Mouse (Mus musculus): Measurements from ENCODE around the gene Snrpb. TPM values are rescaled to one million over a fixed set of nuclear protein-coding genes. Genes with fewer than 3 reads are reported as not detected.

Gene Snrpb
- polyA plus RNA-seq, 1 experiment from 2014 or later = 286 TPM

DNA sequence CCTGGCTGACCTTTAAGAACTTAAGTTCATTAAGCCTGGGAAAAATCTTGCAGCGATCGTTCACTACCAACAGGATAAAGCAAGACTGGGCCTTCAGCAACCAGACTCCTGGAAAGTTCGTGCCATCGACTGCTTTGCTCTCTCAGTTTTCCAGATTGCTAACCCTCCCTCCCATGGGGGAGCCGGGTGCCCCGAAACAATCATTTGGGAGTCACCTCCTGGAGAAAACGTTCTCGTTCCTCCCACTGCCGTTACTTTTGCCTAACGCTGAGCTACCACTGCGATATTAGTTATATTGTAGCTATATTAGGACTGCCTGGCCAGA, 860 bp downstream of the Snrpb start:
- under 1% methylated on average over 11 of the region's 11 CpGs for WGBS
- ATAC-seq = no peak

DNA sequence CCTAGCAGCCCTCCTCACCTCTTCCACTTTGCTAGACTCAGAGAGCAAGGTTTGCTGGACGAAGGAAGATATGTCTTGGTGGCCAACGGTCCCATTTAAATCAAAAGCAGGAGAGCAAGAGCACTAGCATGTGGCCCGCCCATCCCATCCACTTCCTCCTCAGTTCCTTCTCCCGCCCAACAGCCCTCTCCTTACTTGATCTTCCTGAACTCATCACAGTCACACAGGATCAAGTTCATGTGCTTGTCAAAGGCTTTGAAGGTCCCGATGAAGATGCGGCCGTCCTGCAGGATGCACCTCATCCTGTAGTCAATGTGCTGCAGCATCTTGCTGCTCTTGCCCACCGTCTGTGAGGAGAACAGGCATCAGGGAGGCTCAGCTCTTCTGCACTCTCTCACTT, 2.4 kb downstream of the Snrpb start:
- no peak overlapping the region for H3K9ac ChIP-seq (ENCODE audit: low read depth, low read length)
- H3K9me3 ChIP-seq (replicated peaks; ENCODE audit: control insufficient read depth, low read length, poor library complexity, severe bottlenecking) = no peaks in the 10 kb centered on the region
- H3K27me3 ChIP-seq (ENCODE audit: control insufficient read depth, insufficient read depth, low read depth, low read length) = no peaks in the 10 kb centered on the region
- H3K4me3 ChIP-seq (ENCODE audit: low read depth, low read length) = no peak overlapping the region
- WGBS = 74% methylated on average over 8 of the region's 8 CpGs
- peaks cover 21% of the 10 kb centered on the region for H3K4me1 ChIP-seq (ENCODE audit: control insufficient read depth, insufficient read depth, low read length)
- no peak overlapping the region for H3K27ac ChIP-seq (ENCODE audit: low read length)
- peak overlapping the region; percentile 0; the same call in 1 of the 2 replicates for H3K4me2 ChIP-seq (ENCODE audit: low read length)
- ATAC-seq = no peak
- peaks cover 35% of the 10 kb centered on the region for H3K36me3 ChIP-seq (ENCODE audit: control insufficient read depth, insufficient read depth, low read length)

More for the DNA sequence above, 860 bp downstream of the Snrpb start:
- Histone ChIP-seq H3K36me3 (ENCODE audit: control insufficient read depth, insufficient read depth, low read length) (peaks cover 23% of the 10 kb centered on the region), H3K4me3 (ENCODE audit: low read depth, low read length) (peak overlapping the region; percentile 100), H3K9ac (ENCODE audit: low read depth, low read length) (peak overlapping the region; percentile 99), H3K27ac (ENCODE audit: low read length) (peak overlapping the region; percentile 95), H3K27me3 (ENCODE audit: control insufficient read depth, insufficient read depth, low read depth, low read length) (no peaks in the 10 kb centered on the region), H3K9me3 (replicated peaks; ENCODE audit: control insufficient read depth, low read length, poor library complexity, severe bottlenecking) (no peaks in the 10 kb centered on the region), H3K4me1 (ENCODE audit: control insufficient read depth, insufficient read depth, low read length) (peaks cover 21% of the 10 kb centered on the region), H3K4me2 (ENCODE audit: low read length) (peak overlapping the region; percentile 79)

DNA sequence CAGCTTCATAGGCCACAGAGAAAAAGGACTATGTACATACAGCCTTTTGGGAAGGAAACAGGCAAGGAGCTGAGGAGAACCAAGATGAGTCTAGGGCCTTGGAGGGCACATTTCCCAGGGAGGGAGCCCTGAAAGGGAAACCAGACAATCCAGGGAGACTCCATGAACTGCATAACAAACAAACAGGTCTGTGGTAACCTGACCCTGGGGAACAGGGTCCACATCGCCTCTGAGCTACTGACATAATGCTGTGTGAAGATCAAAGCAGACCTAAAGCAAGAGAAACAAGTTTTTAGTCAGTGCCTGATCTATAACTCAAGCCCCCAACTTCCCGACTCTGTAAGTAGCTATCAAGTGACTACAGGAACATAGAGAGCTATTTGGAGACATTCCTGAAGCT, 7.5 kb downstream of the Snrpb start:
- Histone ChIP-seq H3K9ac (ENCODE audit: low read depth, low read length) (no peak overlapping the region), H3K27me3 (ENCODE audit: control insufficient read depth, insufficient read depth, low read depth, low read length) (no peaks in the 10 kb centered on the region), H3K9me3 (replicated peaks; ENCODE audit: control insufficient read depth, low read length, poor library complexity, severe bottlenecking) (no peaks in the 10 kb centered on the region), H3K4me3 (ENCODE audit: low read depth, low read length) (no peak overlapping the region), H3K4me2 (ENCODE audit: low read length) (no peak overlapping the region), H3K4me1 (ENCODE audit: control insufficient read depth, insufficient read depth, low read length) (peaks cover 3% of the 10 kb centered on the region), H3K36me3 (ENCODE audit: control insufficient read depth, insufficient read depth, low read length) (peaks cover 44% of the 10 kb centered on the region), H3K27ac (ENCODE audit: low read length) (no peak overlapping the region)
- WGBS = 87% methylated on average over 2 of the region's 2 CpGs
- ATAC-seq = no peak

DNA sequence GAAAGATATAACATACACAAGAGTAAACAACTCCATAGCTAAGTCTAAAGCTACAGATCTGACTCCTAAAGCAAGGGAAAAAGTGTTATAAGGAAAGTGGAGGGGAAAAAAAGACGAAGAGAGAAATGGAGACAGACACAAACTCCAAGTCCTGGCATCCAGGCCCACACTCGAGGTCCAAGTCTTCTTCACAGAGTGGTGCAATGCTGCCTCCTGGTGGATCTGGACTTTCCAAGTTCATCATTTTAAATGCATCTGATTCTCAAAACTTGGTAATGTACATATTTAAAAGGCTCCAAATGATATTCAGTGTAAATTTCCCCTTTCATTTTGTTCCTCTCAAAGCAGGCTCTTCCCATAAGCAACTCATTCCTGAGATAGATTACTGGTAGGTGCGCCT, 11.3 kb downstream of the Snrpb start:
- no peak for ATAC-seq
- Histone ChIP-seq H3K4me1 (ENCODE audit: control insufficient read depth, insufficient read depth, low read length) (no peaks in the 10 kb centered on the region), H3K4me3 (ENCODE audit: low read depth, low read length) (no peak overlapping the region), H3K9me3 (replicated peaks; ENCODE audit: control insufficient read depth, low read length, poor library complexity, severe bottlenecking) (no peaks in the 10 kb centered on the region), H3K4me2 (ENCODE audit: low read length) (no peak overlapping the region), H3K27ac (ENCODE audit: low read length) (no peak overlapping the region), H3K9ac (ENCODE audit: low read depth, low read length) (no peak overlapping the region), H3K36me3 (ENCODE audit: control insufficient read depth, insufficient read depth, low read length) (peaks cover 19% of the 10 kb centered on the region), H3K27me3 (ENCODE audit: control insufficient read depth, insufficient read depth, low read depth, low read length) (no peaks in the 10 kb centered on the region)
- WGBS = 54% methylated on average over 3 of the region's 3 CpGs

DNA sequence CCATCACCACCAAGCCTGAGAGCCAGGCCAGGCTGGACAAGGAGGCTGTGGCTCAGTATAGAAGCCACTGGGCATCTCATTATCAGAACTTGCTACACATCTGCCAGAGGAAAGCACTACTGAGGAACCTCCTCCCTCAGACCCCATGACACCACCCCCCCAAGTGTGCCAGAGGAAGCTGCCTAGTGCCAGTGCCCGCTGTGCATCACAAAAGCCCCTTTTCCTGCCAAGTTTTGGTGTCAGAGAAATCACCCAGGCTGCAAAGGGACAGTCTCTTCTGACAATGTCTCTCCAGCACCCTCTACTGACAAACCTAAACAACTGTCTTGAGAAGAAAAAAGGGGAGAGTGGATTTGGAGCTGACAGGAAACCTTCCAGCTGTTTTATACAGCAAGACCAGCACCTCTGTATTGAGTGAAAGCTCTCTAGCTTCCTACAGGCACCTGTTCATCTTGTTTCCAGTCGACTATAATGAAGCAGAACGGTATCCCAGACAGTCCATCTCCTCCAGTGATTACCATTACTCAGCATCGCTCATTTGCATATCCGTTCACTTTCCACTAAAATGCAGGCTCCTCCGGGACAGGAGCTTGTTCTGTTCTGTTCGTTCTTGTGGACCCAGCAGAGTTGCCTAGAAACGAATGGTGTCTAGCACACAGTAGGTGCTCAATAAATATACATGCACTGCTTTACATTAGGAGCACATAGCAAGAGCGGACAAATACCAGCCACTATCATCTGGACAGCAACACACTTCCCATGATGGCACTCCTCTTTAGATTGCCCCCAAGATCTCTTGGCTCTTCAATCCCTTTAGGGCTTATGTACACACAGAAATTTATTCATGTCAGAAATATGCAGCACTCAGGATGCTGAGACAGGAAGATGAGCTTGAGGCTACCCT, 12.6 kb downstream of the Snrpb start:
- peaks cover 10% of the 10 kb centered on the region for H3K36me3 ChIP-seq (ENCODE audit: control insufficient read depth, insufficient read depth, low read length)
- H3K27me3 ChIP-seq (ENCODE audit: control insufficient read depth, insufficient read depth, low read depth, low read length) = no peaks in the 10 kb centered on the region
- 60% methylated on average over 9 of the region's 9 CpGs for WGBS
- peak overlapping the region; percentile 31; the same call in 1 of the 2 replicates for H3K27ac ChIP-seq (ENCODE audit: low read length)
- no peaks in the 10 kb centered on the region for H3K9me3 ChIP-seq (replicated peaks; ENCODE audit: control insufficient read depth, low read length, poor library complexity, severe bottlenecking)
- peak; percentile 81 for ATAC-seq
- H3K4me3 ChIP-seq (ENCODE audit: low read depth, low read length) = no peak overlapping the region
- H3K4me1 ChIP-seq (ENCODE audit: control insufficient read depth, insufficient read depth, low read length) = no peaks in the 10 kb centered on the region
- no peak overlapping the region for H3K4me2 ChIP-seq (ENCODE audit: low read length)
- H3K9ac ChIP-seq (ENCODE audit: low read depth, low read length) = 0 out of 2 replicates have a peak overlapping the region, but pooled peaks have one; percentile 13

DNA sequence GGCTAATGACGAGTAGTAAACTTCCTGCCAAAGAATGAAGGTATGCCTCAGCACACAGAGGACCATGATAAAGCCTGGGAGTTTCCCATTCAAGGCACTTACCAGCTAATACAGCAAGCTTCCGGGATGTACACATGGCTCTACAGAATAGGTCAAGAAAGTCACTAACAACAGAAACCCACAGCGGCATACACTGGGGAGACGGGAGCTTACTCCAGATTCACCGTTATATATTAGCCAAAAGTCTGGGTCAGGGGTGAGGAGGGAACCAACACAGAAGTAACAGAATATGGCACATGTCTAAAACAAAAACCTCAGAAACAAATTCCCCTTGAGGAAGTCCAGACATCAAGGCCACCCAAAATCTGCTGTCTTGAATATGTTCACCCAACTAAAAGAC, 16.5 kb downstream of the Snrpb start:
- no peak overlapping the region for H3K9ac ChIP-seq (ENCODE audit: low read depth, low read length)
- no peak for ATAC-seq
- no peak overlapping the region for H3K4me2 ChIP-seq (ENCODE audit: low read length)
- H3K9me3 ChIP-seq (replicated peaks; ENCODE audit: control insufficient read depth, low read length, poor library complexity, severe bottlenecking) = no peaks in the 10 kb centered on the region
- 90% methylated on average over 5 of the region's 5 CpGs for WGBS
- no peaks in the 10 kb centered on the region for H3K27me3 ChIP-seq (ENCODE audit: control insufficient read depth, insufficient read depth, low read depth, low read length)
- no peak overlapping the region for H3K4me3 ChIP-seq (ENCODE audit: low read depth, low read length)
- no peak overlapping the region for H3K27ac ChIP-seq (ENCODE audit: low read length)
- peaks cover 6% of the 10 kb centered on the region; the same call in 1 of the 2 replicates for H3K4me1 ChIP-seq (ENCODE audit: control insufficient read depth, insufficient read depth, low read length)
- H3K36me3 ChIP-seq (ENCODE audit: control insufficient read depth, insufficient read depth, low read length) = no peaks in the 10 kb centered on the region

DNA sequence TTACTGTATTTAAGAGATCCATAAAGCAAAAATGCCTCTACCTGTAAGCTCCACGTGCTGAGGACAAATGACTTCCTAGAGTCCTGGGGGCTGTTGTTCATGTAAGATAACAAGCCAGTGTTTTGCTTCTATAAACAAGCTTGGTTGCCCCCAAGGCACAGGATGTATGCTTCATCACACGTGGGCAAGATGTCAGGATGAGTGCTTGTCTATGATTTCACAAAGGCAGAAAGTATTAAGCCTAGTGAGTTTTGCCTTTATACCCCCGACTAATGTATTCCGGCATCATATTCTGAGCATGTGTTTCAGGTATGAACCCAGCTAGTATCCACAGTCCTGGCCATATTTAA, 21.1 kb downstream of the Snrpb start:
- Histone ChIP-seq H3K9me3 (replicated peaks; ENCODE audit: control insufficient read depth, low read length, poor library complexity, severe bottlenecking) (no peaks in the 10 kb centered on the region), H3K36me3 (ENCODE audit: control insufficient read depth, insufficient read depth, low read length) (no peaks in the 10 kb centered on the region), H3K4me2 (ENCODE audit: low read length) (no peak overlapping the region), H3K4me3 (ENCODE audit: low read depth, low read length) (no peak overlapping the region), H3K9ac (ENCODE audit: low read depth, low read length) (no peak overlapping the region), H3K27ac (ENCODE audit: low read length) (peak overlapping the region; percentile 63), H3K27me3 (ENCODE audit: control insufficient read depth, insufficient read depth, low read depth, low read length) (no peaks in the 10 kb centered on the region), H3K4me1 (ENCODE audit: control insufficient read depth, insufficient read depth, low read length) (peaks cover 7% of the 10 kb centered on the region; the same call in 1 of the 2 replicates)
- ATAC-seq = no peak
- 43% methylated on average over 4 of the region's 4 CpGs for WGBS

DNA sequence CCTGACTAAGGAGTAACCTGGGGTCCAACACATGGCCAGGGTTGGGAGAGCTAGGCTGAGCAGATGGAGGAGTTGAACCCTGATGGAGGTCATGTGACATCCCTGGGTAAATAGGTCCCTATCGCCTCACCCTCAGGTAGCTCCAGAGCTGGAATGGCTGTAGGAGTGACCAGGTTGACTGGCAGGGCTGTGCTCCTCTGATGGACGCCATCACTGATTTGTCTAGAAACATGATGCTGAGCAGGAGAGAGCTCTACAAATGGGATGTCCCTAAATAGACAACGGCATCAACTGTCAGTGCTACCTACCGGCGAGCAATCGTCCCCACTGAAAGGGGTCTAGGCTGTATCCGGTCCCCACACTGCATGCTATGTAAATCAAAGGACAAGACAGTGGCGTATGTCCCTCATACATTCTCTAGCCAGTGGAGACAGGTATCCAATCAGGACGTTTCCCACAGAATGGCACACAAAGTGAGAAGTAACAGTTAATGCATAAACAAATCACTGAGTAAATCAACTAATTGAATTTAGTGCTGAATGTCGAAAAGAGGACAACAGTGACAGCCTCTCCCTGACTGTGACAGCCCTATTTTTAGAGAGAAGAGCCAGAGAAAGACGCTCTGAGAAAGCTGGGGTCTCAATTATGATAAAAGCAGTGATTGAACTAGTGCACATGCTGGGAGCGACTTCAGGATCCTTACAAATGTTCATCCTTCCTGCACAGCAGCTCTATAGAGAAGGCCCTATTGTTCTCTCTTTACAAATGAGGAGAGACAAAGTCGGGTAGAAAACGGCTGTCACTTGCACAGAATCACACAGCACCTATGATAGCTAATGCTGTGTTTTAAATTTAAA, 21.7 kb downstream of the Snrpb start:
- Histone ChIP-seq H3K9ac (ENCODE audit: low read depth, low read length) (no peak overlapping the region), H3K9me3 (replicated peaks; ENCODE audit: control insufficient read depth, low read length, poor library complexity, severe bottlenecking) (no peaks in the 10 kb centered on the region), H3K4me1 (ENCODE audit: control insufficient read depth, insufficient read depth, low read length) (peaks cover 7% of the 10 kb centered on the region; the same call in 1 of the 2 replicates), H3K4me2 (ENCODE audit: low read length) (no peak overlapping the region), H3K36me3 (ENCODE audit: control insufficient read depth, insufficient read depth, low read length) (no peaks in the 10 kb centered on the region), H3K4me3 (ENCODE audit: low read depth, low read length) (no peak overlapping the region), H3K27ac (ENCODE audit: low read length) (peak overlapping the region; percentile 63), H3K27me3 (ENCODE audit: control insufficient read depth, insufficient read depth, low read depth, low read length) (no peaks in the 10 kb centered on the region)
- peak; percentile 72 for ATAC-seq
- 46% methylated on average over 14 of the region's 14 CpGs for WGBS

DNA sequence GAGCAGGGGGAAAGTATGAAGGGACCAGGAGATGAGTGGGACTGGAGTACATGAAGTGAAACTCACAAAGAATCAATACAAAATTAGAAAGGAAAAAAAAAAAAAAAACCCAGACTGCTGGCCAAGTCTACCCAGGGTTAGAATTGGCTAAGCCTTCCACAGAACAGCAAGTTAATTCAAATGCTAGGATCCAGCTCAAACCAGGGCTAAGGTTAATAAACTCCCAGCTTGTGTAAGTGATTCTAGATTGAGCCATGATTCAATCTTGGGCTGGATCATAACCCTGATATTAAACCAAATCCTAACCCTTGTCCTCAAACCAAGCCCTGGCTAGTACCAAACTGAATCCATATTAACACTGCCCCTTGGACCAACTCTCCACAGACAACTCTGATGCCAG, 23.4 kb downstream of the Snrpb start:
- Histone ChIP-seq H3K9me3 (replicated peaks; ENCODE audit: control insufficient read depth, low read length, poor library complexity, severe bottlenecking) (no peaks in the 10 kb centered on the region), H3K27me3 (ENCODE audit: control insufficient read depth, insufficient read depth, low read depth, low read length) (no peaks in the 10 kb centered on the region), H3K36me3 (ENCODE audit: control insufficient read depth, insufficient read depth, low read length) (no peaks in the 10 kb centered on the region), H3K4me1 (ENCODE audit: control insufficient read depth, insufficient read depth, low read length) (peaks cover 7% of the 10 kb centered on the region; the same call in 1 of the 2 replicates), H3K4me2 (ENCODE audit: low read length) (no peak overlapping the region), H3K4me3 (ENCODE audit: low read depth, low read length) (no peak overlapping the region), H3K27ac (ENCODE audit: low read length) (no peak overlapping the region), H3K9ac (ENCODE audit: low read depth, low read length) (no peak overlapping the region)
- ATAC-seq = no peak
